Mouse (Mus musculus) E14TG2a.4 (cell line): Measurements from ENCODE around the gene Erv3.

ENCODE experiments used
- CTCF ChIP-seq: conservative IDR thresholded peaks from 2 replicates; pipeline ENCODE4 v1.5.1; 2014; ENCODE audit warnings: low read length
- NANOG ChIP-seq: IDR thresholded peaks from 2 replicates; pipeline ENCODE4 v1.6.1; 2014; ENCODE audit warnings: borderline replicate concordance, low read length, mixed read lengths

- TF ChIP-seq CTCF (no peak), NANOG (no peak)
Measured at GRCm38 (mm10) chr2:131811607-131812006, 47.9 kb downstream of the Erv3 start.
